Mouse (Mus musculus) brain, adult 2 months (tissue): Measurements from ENCODE around the gene Tatdn2.
A peak's percentile ranks its signal among the peaks of the same experiment; 100 is the strongest.
"Not testable (repeated sequence)": the region's sequence is repeated elsewhere in the genome, so short reads cannot be mapped to it uniquely, and the experiment has no call there.

ENCODE experiments used
- DNase-seq: peaks from one replicate; pipeline ENCODE4 v3.0.0; 2011; ENCODE audit warnings: low read depth, low spot score

The Tatdn2 gene

GRCm38 (mm10) chr6:113669821-113670220, 27.0 kb upstream of the Tatdn2 start:
- DNase-seq = no peak

DNA sequence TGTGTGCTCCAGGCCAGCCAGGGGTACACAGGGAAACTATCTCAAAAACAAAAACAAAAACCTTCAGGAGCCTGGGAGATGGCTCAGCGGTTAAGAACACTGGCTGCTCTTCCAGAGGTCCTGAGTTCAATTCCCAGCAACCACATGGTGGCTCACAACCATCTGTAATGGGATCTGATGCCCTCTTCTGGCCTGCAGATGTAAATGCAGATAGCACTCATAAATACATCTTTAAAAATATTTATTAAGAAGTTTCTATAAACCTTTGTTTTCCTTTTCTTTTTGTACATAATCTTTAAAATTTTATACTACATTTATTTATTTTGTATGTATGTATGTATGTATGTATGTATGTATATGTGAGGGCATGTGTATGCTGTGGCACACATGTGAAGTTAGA, 24.8 kb upstream of the Tatdn2 start:
- DNase-seq = not testable (repeated sequence)

- no peak for DNase-seq
Observed at GRCm38 (mm10) chr6:113672989-113673388, 23.9 kb upstream of the Tatdn2 start.

GRCm38 (mm10) chr6:113675234-113675633, 21.6 kb upstream of the Tatdn2 start:
- DNase-seq = no peak

DNA sequence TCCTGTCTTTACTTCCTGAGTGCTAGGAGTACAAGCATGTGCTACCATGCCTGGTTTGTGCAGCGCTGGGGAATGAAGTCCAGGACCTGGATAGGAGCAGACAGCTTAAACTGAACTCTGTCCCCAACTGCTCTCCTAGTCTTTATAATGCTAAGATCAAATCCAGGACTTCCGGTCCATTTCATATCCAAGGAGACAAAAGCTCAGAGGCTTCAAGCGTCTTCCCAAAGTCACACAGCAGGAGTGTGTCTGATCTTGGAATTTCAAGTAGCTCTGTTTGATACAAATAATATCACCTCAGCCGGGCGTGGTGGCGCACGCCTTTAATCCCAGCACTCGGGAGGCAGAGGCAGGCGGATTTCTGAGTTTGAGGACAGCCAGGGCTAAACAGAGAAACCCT, 20.9 kb upstream of the Tatdn2 start:
- no peak for DNase-seq

GRCm38 (mm10) chr6:113677070-113677734, 19.6 kb upstream of the Tatdn2 start:
- peak; percentile 50 for DNase-seq

GRCm38 (mm10) chr6:113678246-113679012, 18.4 kb upstream of the Tatdn2 start:
- DNase-seq = no peak

DNA sequence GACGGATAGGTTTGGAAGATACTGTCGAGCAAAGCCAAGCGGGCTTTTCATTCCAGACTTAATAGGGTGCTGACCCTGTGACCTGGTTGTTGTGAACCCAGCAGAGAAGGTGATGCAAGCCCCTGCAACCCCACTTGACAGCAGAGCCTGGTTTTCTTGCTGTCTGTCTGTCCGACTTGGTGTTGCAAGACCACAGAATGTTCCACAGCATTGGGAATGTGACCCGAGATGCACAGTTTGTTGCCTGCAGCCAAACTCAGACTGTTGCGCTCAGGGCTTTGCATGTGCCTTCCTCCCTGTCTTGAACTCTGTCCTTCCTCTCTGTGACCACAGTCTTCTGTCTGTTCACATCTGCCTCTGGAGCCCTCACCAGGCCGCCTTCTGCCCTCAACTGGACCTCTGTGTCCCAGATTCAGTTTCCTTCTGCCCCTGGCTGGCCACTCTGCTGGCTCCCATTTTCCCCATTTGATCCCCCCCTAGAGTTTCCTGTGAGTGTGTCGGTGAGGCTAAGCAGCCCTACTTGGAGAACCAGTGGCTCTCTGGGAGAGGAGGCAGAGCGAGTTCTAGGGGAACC, 16.8 kb upstream of the Tatdn2 start:
- no peak for DNase-seq

GRCm38 (mm10) chr6:113681271-113681670, 15.6 kb upstream of the Tatdn2 start:
- DNase-seq = peak; percentile 81

- no peak for DNase-seq
Observed at GRCm38 (mm10) chr6:113683081-113683825, 13.6 kb upstream of the Tatdn2 start.

DNA sequence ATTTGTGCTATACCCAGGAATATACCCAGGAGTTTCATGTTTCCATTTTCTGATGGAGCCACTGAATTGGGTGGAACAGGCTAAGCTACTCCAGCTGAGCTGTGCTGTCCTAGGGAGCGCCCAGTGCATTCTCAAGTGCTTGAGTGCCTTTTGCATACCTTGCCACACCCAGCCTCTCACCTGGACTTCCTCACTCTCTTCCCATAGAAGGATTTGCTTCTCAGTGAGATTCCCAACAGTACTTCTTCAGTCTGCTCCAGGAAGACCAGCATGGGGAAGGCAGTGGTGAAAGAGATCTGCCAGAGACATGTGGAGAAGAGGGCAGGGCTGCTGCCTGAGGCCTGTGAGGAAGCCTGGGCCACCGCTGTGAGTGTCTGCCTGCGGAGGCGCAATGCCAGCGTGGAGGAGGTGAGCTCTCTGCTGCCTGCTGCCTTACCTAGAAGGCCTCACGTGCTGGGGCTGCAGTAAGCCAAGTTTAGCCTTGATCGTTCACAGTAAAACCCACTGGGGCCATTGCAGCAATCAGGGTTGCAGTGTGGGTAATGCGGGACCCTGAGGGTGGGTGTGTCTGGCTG, 10.2 kb upstream of the Tatdn2 start:
- no peak for DNase-seq

GRCm38 (mm10) chr6:113690008-113690399, 6.8 kb upstream of the Tatdn2 start:
- no peak for DNase-seq

GRCm38 (mm10) chr6:113690400-113691083, 6.3 kb upstream of the Tatdn2 start:
- DNase-seq = no peak

DNA sequence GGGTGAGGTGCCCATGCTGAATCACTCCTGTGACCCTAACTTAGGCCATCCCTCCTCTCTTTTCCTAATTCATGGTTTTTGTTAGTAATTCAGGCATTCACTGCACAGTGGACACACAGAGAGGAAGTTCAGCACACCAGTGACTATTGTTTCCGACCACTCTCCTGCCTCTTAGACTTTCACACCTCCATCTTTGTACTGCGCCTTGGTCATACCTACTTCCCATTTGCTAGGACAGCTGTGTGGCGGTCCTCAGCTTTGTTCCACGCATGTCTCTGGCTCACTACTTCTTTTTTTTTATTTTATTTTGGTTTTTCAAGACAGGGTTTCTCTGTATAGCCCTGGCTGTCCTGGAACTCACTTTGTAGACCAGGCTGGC, 5.8 kb upstream of the Tatdn2 start:
- no peak for DNase-seq

GRCm38 (mm10) chr6:113692661-113693133, 4.2 kb upstream of the Tatdn2 start:
- no peak for DNase-seq

- no peak for DNase-seq
Observed at GRCm38 (mm10) chr6:113693377-113693776, 3.5 kb upstream of the Tatdn2 start.

- DNase-seq = no peak
Observed at GRCm38 (mm10) chr6:113695203-113695602, 1.6 kb upstream of the Tatdn2 start.

DNA sequence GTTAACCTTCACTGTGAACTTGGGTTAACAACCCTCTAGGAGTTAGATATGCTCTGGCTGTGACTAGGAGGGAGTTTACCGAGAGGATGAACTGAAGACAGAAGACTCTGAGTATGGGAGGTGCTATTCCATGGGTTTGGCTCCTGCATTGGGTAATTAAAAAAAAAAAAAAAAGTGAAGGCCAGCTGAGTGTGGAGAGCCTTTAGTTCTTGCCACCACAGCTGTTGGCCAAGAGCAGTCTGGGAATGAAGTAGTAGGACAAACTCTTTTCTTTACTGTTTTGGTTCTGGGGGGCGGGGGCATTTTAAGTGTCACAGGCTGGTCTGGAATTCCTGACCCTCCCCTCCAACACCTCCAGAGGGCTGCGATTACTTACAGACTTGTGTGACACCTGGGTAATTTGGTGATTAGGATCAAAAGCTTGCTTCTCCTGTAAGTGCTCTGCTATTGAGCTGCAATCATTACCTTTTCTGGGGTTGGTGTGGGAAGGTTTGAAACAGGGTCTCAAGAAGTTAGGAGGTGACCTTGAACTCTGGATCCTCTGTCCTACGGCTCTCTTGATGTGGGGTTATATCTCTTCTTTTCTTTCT, 989 bp upstream of the Tatdn2 start:
- DNase-seq = no peak

DNA sequence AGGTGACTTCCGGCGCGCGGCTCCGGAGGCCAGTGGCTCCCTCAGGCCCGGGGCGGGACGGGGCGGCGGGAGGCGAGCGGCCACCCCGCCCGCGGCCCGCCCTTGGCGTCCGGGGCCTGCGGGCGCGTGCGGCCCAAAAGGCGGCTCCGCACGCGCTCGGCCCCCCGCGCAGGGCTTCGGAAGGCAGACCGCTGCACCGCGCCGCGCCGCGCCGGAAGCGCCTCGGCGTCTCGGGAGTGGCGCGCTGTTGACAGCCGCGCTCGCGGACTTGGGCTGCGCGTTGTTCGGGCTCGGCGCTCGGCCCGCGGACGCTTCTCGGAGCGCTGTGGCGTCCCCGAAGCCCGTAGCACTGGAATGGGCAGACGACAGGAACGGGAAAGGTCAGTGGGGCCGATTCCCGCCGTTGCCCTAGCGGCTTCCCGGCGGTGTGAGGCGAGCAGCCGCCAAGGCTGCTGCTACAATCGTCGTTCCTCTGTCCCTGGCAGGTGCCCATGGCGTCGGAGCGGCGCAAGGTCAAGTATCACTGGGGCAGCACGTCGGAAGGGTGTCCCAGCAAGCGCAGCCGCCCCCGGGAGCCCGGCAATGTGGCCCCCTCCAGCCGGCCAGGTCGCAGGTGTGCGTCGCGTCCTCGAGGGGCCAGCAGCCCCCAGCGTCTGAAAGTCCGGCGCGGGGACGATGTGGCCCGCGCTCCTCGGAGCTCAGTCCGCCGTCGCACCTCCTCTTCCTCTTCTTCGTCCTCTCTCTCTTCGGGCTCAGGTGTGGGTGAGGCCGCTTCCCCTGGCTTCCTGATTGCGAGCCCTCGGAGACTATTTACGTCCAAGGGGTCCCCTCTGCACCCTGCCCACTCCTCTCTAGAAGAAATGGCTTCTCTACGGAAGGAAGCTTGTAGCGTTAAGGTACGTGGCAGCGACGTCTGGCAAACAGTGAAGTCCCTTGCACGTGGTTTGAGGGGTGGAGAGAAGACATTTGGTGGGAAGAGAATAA, 664 bp downstream of the Tatdn2 start:
- peak; percentile 17 for DNase-seq

DNA sequence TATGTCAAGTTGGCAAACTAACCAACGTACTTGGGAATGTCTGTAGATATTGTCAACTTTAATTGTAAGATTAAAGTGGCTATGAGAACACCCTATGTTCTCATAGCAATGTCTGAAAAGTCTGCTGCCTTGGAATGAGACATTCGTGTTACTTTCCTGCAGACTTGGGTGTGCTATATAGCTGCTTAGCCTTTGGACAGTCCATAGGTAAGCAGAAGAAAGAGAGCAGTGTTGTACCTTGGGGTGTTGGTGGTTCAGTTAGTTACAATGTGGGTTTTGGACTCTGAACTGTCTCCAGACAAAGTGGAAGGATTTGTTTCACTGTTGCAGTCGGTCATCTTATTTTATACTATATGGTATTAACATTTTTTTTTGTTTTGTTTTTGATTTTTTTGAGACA, 15.9 kb downstream of the Tatdn2 start:
- no peak for DNase-seq
